Mouse (Mus musculus): ENCODE results near the gene Olfr1461. TPM values are rescaled to one million over a fixed set of nuclear protein-coding genes. Genes with fewer than 3 reads are reported as not detected.

Gene Olfr1461
- not detected in 2 replicates for polyA plus RNA-seq (2014; fragmentation: Nextera tagmentation; extraction: Ambion mirVana)

GRCm38 (mm10) chr19:13162700-13163099 is at the start of gene Olfr1461:
TSS of gene Olfr1461 (plus strand) at chr19:13163000.
- no peaks in the 10 kb centered on the region for H3K36me3 ChIP-seq (ENCODE audit: control insufficient read depth, insufficient read depth, low read length)
- H3K4me1 ChIP-seq (ENCODE audit: control insufficient read depth, insufficient read depth, low read length), result no peaks in the 10 kb centered on the region
- DNase-seq (ENCODE audit: low spot score) (no peak), ATAC-seq (ENCODE audit: low read depth) (no peak)
- no peaks in the 10 kb centered on the region for H3K9me3 ChIP-seq (ENCODE audit: control insufficient read depth, low read length)
- no peak within 1 kb of the TSS for H3K4me3 ChIP-seq (ENCODE audit: low read depth, low read length)
- 46% methylated on average over 1 of the region's 1 CpGs for WGBS
- no peak within 1 kb of the TSS for H3K27ac ChIP-seq (replicated peaks; ENCODE audit: low read depth, low read length)
- no peaks in the 10 kb centered on the region for H3K27me3 ChIP-seq (replicated peaks; ENCODE audit: control insufficient read depth, insufficient read depth, low read length)
- H3K4me2 ChIP-seq (ENCODE audit: low read depth, low read length), result no peak within 1 kb of the TSS
- H3K9ac ChIP-seq (ENCODE audit: low read depth, low read length), result no peak within 1 kb of the TSS

- Histone ChIP-seq H3K9me3 (ENCODE audit: control insufficient read depth, low read length) (0 out of 2 replicates have a peak, but pooled peaks cover 4% of the 10 kb centered on the region), H3K27ac (replicated peaks; ENCODE audit: low read depth, low read length) (no peak within 1 kb of the TSS), H3K4me2 (ENCODE audit: low read depth, low read length) (no peak within 1 kb of the TSS), H3K9ac (ENCODE audit: low read depth, low read length) (no peak within 1 kb of the TSS), H3K36me3 (ENCODE audit: control insufficient read depth, insufficient read depth, low read length) (no peaks in the 10 kb centered on the region), H3K4me1 (ENCODE audit: control insufficient read depth, insufficient read depth, low read length) (no peaks in the 10 kb centered on the region), H3K4me3 (ENCODE audit: low read depth, low read length) (no peak within 1 kb of the TSS), H3K27me3 (replicated peaks; ENCODE audit: control insufficient read depth, insufficient read depth, low read length) (no peaks in the 10 kb centered on the region)
- WGBS, result 69% methylated on average over 1 of the region's 1 CpGs
- DNase-seq (ENCODE audit: low spot score), result no peak
- no peak for ATAC-seq (ENCODE audit: low read depth)
These were observed 13.4 kb upstream of the Olfr1461 start, which contains the start of gene Olfr1459 for GRCm38 (mm10) chr19:13149449-13149848. TSS of gene Olfr1459 (minus strand) at chr19:13149549.

- no peak for ATAC-seq (ENCODE audit: low read depth)
- H3K4me1 ChIP-seq (ENCODE audit: control insufficient read depth, insufficient read depth, low read length), result no peaks in the 10 kb centered on the region
- no peak within 1 kb of the TSS for H3K4me2 ChIP-seq (ENCODE audit: low read depth, low read length)
- DNase-seq (ENCODE audit: low spot score), result no peak
- no peaks in the 10 kb centered on the region for H3K36me3 ChIP-seq (ENCODE audit: control insufficient read depth, insufficient read depth, low read length)
- H3K4me3 ChIP-seq (ENCODE audit: low read depth, low read length), result no peak within 1 kb of the TSS
- no peak within 1 kb of the TSS for H3K27ac ChIP-seq (replicated peaks; ENCODE audit: low read depth, low read length)
- no peaks in the 10 kb centered on the region for H3K27me3 ChIP-seq (replicated peaks; ENCODE audit: control insufficient read depth, insufficient read depth, low read length)
- peaks cover 9% of the 10 kb centered on the region; the same call in 1 of the 2 replicates for H3K9me3 ChIP-seq (ENCODE audit: control insufficient read depth, low read length)
- 74% methylated on average over 1 of the region's 1 CpGs for WGBS
- no peak within 1 kb of the TSS for H3K9ac ChIP-seq (ENCODE audit: low read depth, low read length)
These were observed 22.6 kb downstream of the Olfr1461 start, which contains the start of gene Olfr1462 for GRCm38 (mm10) chr19:13185434-13185833. TSS of gene Olfr1462 (plus strand) at chr19:13185734.

Other genes with a start within 250 kb of the Olfr1461 start
- not detected in 2 replicates for gene Olfr1448, start 238.6 kb upstream of the Olfr1461 start, polyA plus RNA-seq (2014; fragmentation: Nextera tagmentation; extraction: Ambion mirVana)
- gene Olfr1449, start 232.2 kb upstream of the Olfr1461 start, polyA plus RNA-seq (2014; fragmentation: Nextera tagmentation; extraction: Ambion mirVana), result not detected in 2 replicates
- not detected in 2 replicates for gene Olfr1450, start 212.7 kb upstream of the Olfr1461 start, polyA plus RNA-seq (2014; fragmentation: Nextera tagmentation; extraction: Ambion mirVana)
- not detected in 2 replicates for gene Olfr1451, start 168.0 kb upstream of the Olfr1461 start, polyA plus RNA-seq (2014; fragmentation: Nextera tagmentation; extraction: Ambion mirVana)
- not detected in 2 replicates for gene Olfr1453, start 134.7 kb upstream of the Olfr1461 start, polyA plus RNA-seq (2014; fragmentation: Nextera tagmentation; extraction: Ambion mirVana)
- 0.13 TPM in 1 of 2 replicates, not detected in the other for gene Olfr1454, start 102.4 kb upstream of the Olfr1461 start, polyA plus RNA-seq (2014; fragmentation: Nextera tagmentation; extraction: Ambion mirVana)
- not detected in 2 replicates for gene Olfr1457, start 65.1 kb upstream of the Olfr1461 start, polyA plus RNA-seq (2014; fragmentation: Nextera tagmentation; extraction: Ambion mirVana)
- not detected in 2 replicates for gene Olfr1458, start 56.2 kb upstream of the Olfr1461 start, polyA plus RNA-seq (2014; fragmentation: Nextera tagmentation; extraction: Ambion mirVana)
- gene Olfr1459, start 13.5 kb upstream of the Olfr1461 start, polyA plus RNA-seq (2014; fragmentation: Nextera tagmentation; extraction: Ambion mirVana), result 0.11 TPM in 1 of 2 replicates, not detected in the other
- gene Olfr1462, start 22.7 kb downstream of the Olfr1461 start, polyA plus RNA-seq (2014; fragmentation: Nextera tagmentation; extraction: Ambion mirVana), result not detected in 2 replicates
- not detected in 2 replicates for gene Olfr1463, start 68.3 kb downstream of the Olfr1461 start, polyA plus RNA-seq (2014; fragmentation: Nextera tagmentation; extraction: Ambion mirVana)
- gene Olfr1465, start 152.5 kb downstream of the Olfr1461 start, polyA plus RNA-seq (2014; fragmentation: Nextera tagmentation; extraction: Ambion mirVana), result not detected in 2 replicates
- not detected in 2 replicates for gene Olfr1466, start 175.9 kb downstream of the Olfr1461 start, polyA plus RNA-seq (2014; fragmentation: Nextera tagmentation; extraction: Ambion mirVana)
- gene Olfr1467, start 199.2 kb downstream of the Olfr1461 start, polyA plus RNA-seq (2014; fragmentation: Nextera tagmentation; extraction: Ambion mirVana), result not detected in 2 replicates
- not detected in 2 replicates for gene Olfr1469, start 244.8 kb downstream of the Olfr1461 start, polyA plus RNA-seq (2014; fragmentation: Nextera tagmentation; extraction: Ambion mirVana)

Data from embryonic facial prominence, embryonic 14.5 days (tissue).